Mouse (Mus musculus) embryonic facial prominence, embryonic 15.5 days (tissue): ENCODE data around the gene B4galnt3. TPM values are rescaled to one million over a fixed set of nuclear protein-coding genes. Genes with fewer than 3 reads are reported as not detected.

Experiments
- ATAC-seq: fragments of 200-750 bp; cut with Nextera tagmentation; 2 replicates; pipeline ENCODE4 v1.8.0; 2017; ENCODE audit warnings: low read depth, moderate TSS enrichment; ENCODE audit not compliant: insufficient number of reproducible peaks, low FRiP score, low TSS enrichment
- H3K27ac ChIP-seq: fragments of 300-500 bp; sonication (generic); replicated peaks from 2 replicates; pipeline ENCODE4 v1.5.1; 2015; ENCODE audit warnings: mild to moderate bottlenecking, inconsistent platforms
- H3K27me3 ChIP-seq: fragments of 300-500 bp; sonication (generic); 2 replicates; pipeline ENCODE4 v1.6.1; 2015; ENCODE audit warnings: inconsistent platforms
- H3K36me3 ChIP-seq: fragments of 300-500 bp; sonication (generic); 2 replicates; pipeline ENCODE4 v1.6.1; 2015; ENCODE audit warnings: mild to moderate bottlenecking, inconsistent platforms
- H3K4me1 ChIP-seq: fragments of 300-500 bp; sonication (generic); 2 replicates; pipeline ENCODE4 v1.6.1; 2015; ENCODE audit warnings: inconsistent platforms
- H3K4me2 ChIP-seq: fragments of 300-500 bp; sonication (generic); replicated peaks from 2 replicates; pipeline ENCODE4 v1.6.1; 2015; ENCODE audit warnings: mild to moderate bottlenecking, inconsistent platforms
- H3K4me3 ChIP-seq: fragments of 300-500 bp; sonication (generic); replicated peaks from 2 replicates; pipeline ENCODE4 v1.5.1; 2015; ENCODE audit warnings: mild to moderate bottlenecking, inconsistent platforms
- H3K9ac ChIP-seq: fragments of 300-500 bp; sonication (generic); 2 replicates; pipeline ENCODE4 v1.6.1; 2015; ENCODE audit warnings: inconsistent platforms
- H3K9me3 ChIP-seq: fragments of 300-500 bp; sonication (generic); replicated peaks from 2 replicates; pipeline ENCODE4 v1.6.1; 2016; ENCODE audit warnings: inconsistent platforms
- WGBS: fragments of 180-500 bp; shearing (Covaris S2); methylation state at CpG from one replicate; pipeline ENCODE4 v1.1.7; 2015; 5-methylcytosine and 5-hydroxymethylcytosine counted together
- polyA plus RNA-seq: library from polyadenylated mRNA; unstranded; fragments of >200 nt; fragmentation: Nextera tagmentation; extraction: Ambion mirVana; gene quantifications from 2 replicates; pipeline ENCODE4 v1.2.1, GENCODE M21; 2015

B4galnt3 gene
- polyA plus RNA-seq, 1 experiment from 2014 or later = 2.9 TPM

- 73% methylated on average over 2 of the region's 2 CpGs for whole genome bisulfite sequencing
- Histone ChIP-seq H3K9ac (no peak overlapping the region), H3K27me3 (no peaks in the 10 kb centered on the region), H3K4me1 (no peaks in the 10 kb centered on the region), H3K4me3 (no peak overlapping the region), H3K4me2 (no peak overlapping the region), H3K36me3 (no peaks in the 10 kb centered on the region), H3K27ac (no peak overlapping the region), H3K9me3 (no peaks in the 10 kb centered on the region)
- no peak for ATAC-seq
These were observed 75.1 kb downstream of the B4galnt3 start for GRCm38 (mm10) chr6:120219281-120219680.

- Histone ChIP-seq H3K4me1 (no peaks in the 10 kb centered on the region), H3K27ac (no peak overlapping the region), H3K9ac (no peak overlapping the region), H3K4me2 (no peak overlapping the region), H3K9me3 (no peaks in the 10 kb centered on the region), H3K4me3 (no peak overlapping the region), H3K27me3 (no peaks in the 10 kb centered on the region), H3K36me3 (no peaks in the 10 kb centered on the region)
- ATAC-seq = no peak
- WGBS = 79% methylated on average over 1 of the region's 1 CpGs
These were observed 77.7 kb downstream of the B4galnt3 start for GRCm38 (mm10) chr6:120216702-120217101.

DNA sequence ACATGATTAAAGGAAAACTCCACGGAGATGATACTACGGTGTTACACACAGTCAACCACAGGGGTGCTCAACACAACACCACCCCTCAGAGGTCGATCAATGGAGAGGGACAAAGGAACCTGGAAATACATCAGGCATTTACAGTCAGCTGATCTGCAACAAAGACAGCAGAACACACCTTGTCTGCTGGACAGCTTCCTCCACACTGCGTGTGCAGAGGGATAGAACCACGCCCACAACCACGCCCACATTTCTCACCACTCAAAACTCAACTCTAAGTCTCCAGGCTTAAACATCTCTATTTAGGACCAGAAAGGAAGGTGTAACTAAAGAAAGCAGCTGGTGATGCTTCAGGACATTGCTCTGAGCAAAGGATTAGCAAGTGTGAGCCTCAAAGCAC, 82.8 kb downstream of the B4galnt3 start:
- Histone ChIP-seq H3K9me3 (no peaks in the 10 kb centered on the region), H3K4me1 (no peaks in the 10 kb centered on the region), H3K4me2 (no peak overlapping the region), H3K9ac (no peak overlapping the region), H3K27ac (no peak overlapping the region), H3K27me3 (no peaks in the 10 kb centered on the region), H3K36me3 (no peaks in the 10 kb centered on the region), H3K4me3 (no peak overlapping the region)
- no peak for ATAC-seq
- 68% methylated on average over 6 of the region's 6 CpGs for WGBS

DNA sequence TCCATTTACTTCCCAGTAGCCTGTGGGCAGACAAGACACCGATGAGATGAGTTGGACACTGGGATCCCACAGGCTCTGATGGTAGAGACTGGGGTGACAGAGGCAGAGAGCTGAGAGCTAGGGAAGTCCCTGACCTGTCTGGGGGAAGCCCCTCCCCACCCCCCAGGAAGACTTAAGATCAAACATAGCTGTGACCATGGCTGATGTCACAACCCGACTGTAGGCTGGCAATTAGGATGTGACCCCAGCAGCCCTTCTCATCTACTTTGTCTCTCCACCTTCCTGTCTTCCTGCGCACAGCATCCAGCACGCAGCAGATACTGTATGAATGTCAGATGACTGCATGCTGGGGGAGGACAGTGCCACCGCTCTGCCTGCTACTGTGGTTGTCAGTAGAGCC, 87.8 kb downstream of the B4galnt3 start:
- ATAC-seq = no peak
- no peak overlapping the region for H3K4me3 ChIP-seq
- H3K4me1 ChIP-seq = no peaks in the 10 kb centered on the region
- H3K9me3 ChIP-seq = no peaks in the 10 kb centered on the region
- H3K27me3 ChIP-seq = no peaks in the 10 kb centered on the region
- no peaks in the 10 kb centered on the region for H3K36me3 ChIP-seq
- H3K9ac ChIP-seq = no peak overlapping the region
- H3K27ac ChIP-seq = no peak overlapping the region
- WGBS = 77% methylated on average over 5 of the region's 5 CpGs
- H3K4me2 ChIP-seq = no peak overlapping the region

- ATAC-seq = no peak; the same call in 1 of the 2 replicates
- Histone ChIP-seq H3K4me2 (no peak overlapping the region), H3K27me3 (no peaks in the 10 kb centered on the region), H3K9ac (no peak overlapping the region), H3K36me3 (no peaks in the 10 kb centered on the region), H3K4me3 (no peak overlapping the region), H3K4me1 (peaks cover 3% of the 10 kb centered on the region; the same call in 1 of the 2 replicates), H3K9me3 (no peaks in the 10 kb centered on the region), H3K27ac (no peak overlapping the region)
- 60% methylated on average over 8 of the region's 8 CpGs for WGBS
These were observed 92.0 kb downstream of the B4galnt3 start for GRCm38 (mm10) chr6:120202406-120202805.

DNA sequence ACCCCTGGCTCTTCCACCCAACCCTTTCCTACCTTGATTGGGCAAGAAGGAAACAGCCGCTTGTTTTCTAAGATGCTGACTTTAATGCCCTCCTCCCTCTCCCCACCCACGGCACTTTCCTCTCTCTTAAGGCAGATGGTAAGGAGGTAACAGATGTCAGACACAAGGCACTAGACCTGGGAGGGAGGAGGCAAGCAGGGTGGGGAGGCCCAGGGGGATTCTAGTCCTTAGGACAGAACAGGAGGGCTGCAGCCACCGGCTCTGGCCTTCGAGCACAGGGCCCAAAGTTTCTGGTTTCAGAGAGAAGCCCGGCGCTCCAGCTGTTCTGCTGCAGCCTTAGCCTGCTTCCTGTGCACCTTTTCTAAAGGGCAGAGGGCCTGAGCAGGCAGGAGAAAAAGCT, 92.4 kb downstream of the B4galnt3 start:
- Histone ChIP-seq H3K9me3 (no peaks in the 10 kb centered on the region), H3K4me3 (no peak overlapping the region), H3K27ac (no peak overlapping the region), H3K9ac (no peak overlapping the region), H3K27me3 (no peaks in the 10 kb centered on the region), H3K36me3 (no peaks in the 10 kb centered on the region), H3K4me2 (no peak overlapping the region), H3K4me1 (peaks cover 3% of the 10 kb centered on the region; the same call in 1 of the 2 replicates)
- 21% methylated on average over 6 of the region's 6 CpGs for WGBS
- no peak for ATAC-seq

- WGBS = 33% methylated on average over 10 of the region's 10 CpGs
- H3K27ac ChIP-seq = no peak overlapping the region
- peaks cover 3% of the 10 kb centered on the region; the same call in 1 of the 2 replicates for H3K4me1 ChIP-seq
- ATAC-seq = no peak
- no peaks in the 10 kb centered on the region for H3K27me3 ChIP-seq
- H3K4me2 ChIP-seq = no peak overlapping the region
- no peak overlapping the region for H3K9ac ChIP-seq
- no peaks in the 10 kb centered on the region for H3K9me3 ChIP-seq
- H3K4me3 ChIP-seq = no peak overlapping the region
- no peaks in the 10 kb centered on the region for H3K36me3 ChIP-seq
These were observed 94.5 kb downstream of the B4galnt3 start for GRCm38 (mm10) chr6:120199638-120200394.

DNA sequence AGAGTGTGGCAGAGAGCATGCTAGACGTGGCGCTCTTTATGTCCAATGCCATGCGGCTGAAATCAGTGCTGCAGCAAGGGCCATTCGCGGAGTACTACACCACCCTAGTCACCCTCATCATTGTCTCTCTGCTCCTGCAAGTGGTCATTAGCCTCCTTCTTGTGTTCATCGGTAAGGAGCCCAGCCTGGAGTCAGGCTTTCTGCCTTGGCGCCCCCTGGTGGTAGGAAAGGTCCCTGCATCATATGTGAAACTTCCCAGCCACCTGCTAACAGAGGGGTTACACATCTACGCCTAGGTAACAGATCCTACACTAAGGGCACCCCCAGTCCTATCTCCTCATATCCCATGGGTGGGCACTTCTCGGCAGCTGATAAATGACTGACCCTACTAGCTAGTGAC, 96.4 kb downstream of the B4galnt3 start:
- Histone ChIP-seq H3K36me3 (no peaks in the 10 kb centered on the region), H3K4me3 (no peak overlapping the region), H3K27me3 (no peaks in the 10 kb centered on the region), H3K4me1 (peaks cover 3% of the 10 kb centered on the region; the same call in 1 of the 2 replicates), H3K9me3 (no peaks in the 10 kb centered on the region), H3K4me2 (no peak overlapping the region), H3K9ac (no peak overlapping the region), H3K27ac (no peak overlapping the region)
- WGBS = 26% methylated on average over 9 of the region's 9 CpGs
- no peak for ATAC-seq

DNA sequence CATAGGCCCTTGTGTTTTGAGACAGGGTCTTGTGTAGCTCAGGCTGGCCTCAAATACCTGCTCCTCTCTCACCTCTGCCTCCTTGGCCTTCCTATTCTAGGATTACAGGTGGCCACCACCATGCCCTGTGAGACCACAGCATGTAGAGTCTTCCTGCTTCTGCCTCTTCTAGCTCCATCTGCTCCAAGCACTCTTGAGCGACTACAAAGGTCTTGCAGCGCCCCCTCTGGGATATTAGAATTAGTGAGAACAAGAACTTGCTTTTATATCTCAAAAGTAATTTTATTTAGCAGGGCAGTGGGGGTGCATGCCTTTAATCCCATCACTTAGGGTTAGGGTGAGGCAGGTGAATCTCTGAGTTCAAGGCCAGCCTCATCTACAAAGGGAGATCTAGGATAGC, 97.5 kb downstream of the B4galnt3 start:
- ATAC-seq = no peak
- Histone ChIP-seq H3K36me3 (no peaks in the 10 kb centered on the region), H3K27ac (no peak overlapping the region), H3K9ac (no peak overlapping the region), H3K9me3 (no peaks in the 10 kb centered on the region), H3K27me3 (no peaks in the 10 kb centered on the region), H3K4me1 (peaks cover 9% of the 10 kb centered on the region), H3K4me3 (no peak overlapping the region), H3K4me2 (no peak overlapping the region)
- 37% methylated on average over 2 of the region's 2 CpGs for WGBS

- Histone ChIP-seq H3K9ac (no peak overlapping the region), H3K27ac (no peak overlapping the region), H3K27me3 (no peaks in the 10 kb centered on the region), H3K9me3 (no peaks in the 10 kb centered on the region), H3K4me1 (peaks cover 12% of the 10 kb centered on the region), H3K4me3 (no peak overlapping the region), H3K36me3 (no peaks in the 10 kb centered on the region), H3K4me2 (no peak overlapping the region)
- WGBS = 15% methylated on average over 7 of the region's 7 CpGs
- no peak for ATAC-seq
These were observed 99.4 kb downstream of the B4galnt3 start for GRCm38 (mm10) chr6:120194963-120195362.

- H3K36me3 ChIP-seq = no peaks in the 10 kb centered on the region
- H3K4me3 ChIP-seq = no peak overlapping the region
- 28% methylated on average over 10 of the region's 10 CpGs for WGBS
- no peak overlapping the region for H3K4me2 ChIP-seq
- H3K27me3 ChIP-seq = no peaks in the 10 kb centered on the region
- H3K9me3 ChIP-seq = no peaks in the 10 kb centered on the region
- H3K27ac ChIP-seq = no peak overlapping the region
- H3K9ac ChIP-seq = no peak overlapping the region
- peaks cover 15% of the 10 kb centered on the region for H3K4me1 ChIP-seq
- no peak for ATAC-seq
These were observed 100.1 kb downstream of the B4galnt3 start for GRCm38 (mm10) chr6:120194305-120194704.

- H3K27ac ChIP-seq = no peak overlapping the region
- peaks cover 19% of the 10 kb centered on the region for H3K4me1 ChIP-seq
- no peak for ATAC-seq
- H3K4me2 ChIP-seq = no peak overlapping the region
- H3K27me3 ChIP-seq = no peaks in the 10 kb centered on the region
- H3K36me3 ChIP-seq = no peaks in the 10 kb centered on the region
- H3K9me3 ChIP-seq = no peaks in the 10 kb centered on the region
- no peak overlapping the region for H3K4me3 ChIP-seq
- WGBS = 53% methylated on average over 1 of the region's 1 CpGs
- no peak overlapping the region for H3K9ac ChIP-seq
These were observed 100.6 kb downstream of the B4galnt3 start for GRCm38 (mm10) chr6:120193793-120194192.
